Mouse (Mus musculus) mature B cell (primary cell): ENCODE measurements around the gene Slc30a9.

Experiments
- in situ Hi-C: fragments of 300-500 bp; cut with MboI; formaldehyde crosslinking; loops from 2 replicates; pipeline ENCODE4 v1.14.3; 2019

The Slc30a9 gene

GRCm38 (mm10) chr5:67306698-67307521, at the start of gene Slc30a9:
TSS of gene Slc30a9 (plus strand) at chr5:67306955.
- in situ Hi-C loops: no loop called here

- in situ Hi-C loops: no loop called here
Measured at GRCm38 (mm10) chr5:67258473-67258872, 48.3 kb upstream of the Slc30a9 start.

GRCm38 (mm10) chr5:67260159-67260530, 46.6 kb upstream of the Slc30a9 start:
- in situ Hi-C loops: no loop called here

- in situ Hi-C loops: no loop called here
Measured at GRCm38 (mm10) chr5:67260531-67261371, 46.0 kb upstream of the Slc30a9 start, which contains the start of gene Tmem33. TSS of gene Tmem33 (plus strand) at chr5:67260565.

GRCm38 (mm10) chr5:67262964-67263363, 43.8 kb upstream of the Slc30a9 start:
- in situ Hi-C loops: no loop called here

GRCm38 (mm10) chr5:67266106-67266505, 40.6 kb upstream of the Slc30a9 start:
- in situ Hi-C loops: no loop called here

GRCm38 (mm10) chr5:67269309-67269708, 37.4 kb upstream of the Slc30a9 start:
- in situ Hi-C loops: no loop called here

GRCm38 (mm10) chr5:67279407-67279806, 27.3 kb upstream of the Slc30a9 start:
- in situ Hi-C loops: no loop called here

GRCm38 (mm10) chr5:67279840-67280239, 26.9 kb upstream of the Slc30a9 start:
- in situ Hi-C loops: no loop called here

- in situ Hi-C loops: no loop called here
Measured at GRCm38 (mm10) chr5:67280400-67280799, 26.4 kb upstream of the Slc30a9 start.

- in situ Hi-C loops: no loop called here
Measured at GRCm38 (mm10) chr5:67295029-67295428, 11.7 kb upstream of the Slc30a9 start.

- in situ Hi-C loops: no loop called here
Measured at GRCm38 (mm10) chr5:67295682-67296081, 11.1 kb upstream of the Slc30a9 start.

- in situ Hi-C loops: no loop called here
Measured at GRCm38 (mm10) chr5:67296171-67296570, 10.6 kb upstream of the Slc30a9 start.

GRCm38 (mm10) chr5:67297026-67297813, 9.5 kb upstream of the Slc30a9 start:
- in situ Hi-C loops: no loop called here

- in situ Hi-C loops: no loop called here
Measured at GRCm38 (mm10) chr5:67299847-67300412, 6.8 kb upstream of the Slc30a9 start.

GRCm38 (mm10) chr5:67300926-67301597, 5.7 kb upstream of the Slc30a9 start:
- in situ Hi-C loops: no loop called here

GRCm38 (mm10) chr5:67301722-67302331, 4.9 kb upstream of the Slc30a9 start:
- in situ Hi-C loops: no loop called here

GRCm38 (mm10) chr5:67303816-67304215, 2.9 kb upstream of the Slc30a9 start:
- in situ Hi-C loops: no loop called here

- in situ Hi-C loops: no loop called here
Measured at GRCm38 (mm10) chr5:67307659-67308222, 986 bp downstream of the Slc30a9 start.

- in situ Hi-C loops: no loop called here
Measured at GRCm38 (mm10) chr5:67311811-67312521, 5.2 kb downstream of the Slc30a9 start.
